In genomic region chr11:71436801-71437200, GRCm38 (mm10) we compare ENCODE assay signal across 12 mouse cellular contexts.
DNase-seq lines count a peak whose midpoint lies in the region; ATAC-seq and TF ChIP-seq lines count a peak whose summit lies in the region.
"Had no signal": no experiment of that assay in that cellular context is flagged by ENCODE, and none has a peak within 500 bp of the region (broad histone marks: within the 10 kb centered on the region; RNA-seq: fewer than 3 reads in every experiment).

No protein-coding gene starts in this region.

- no peak overlapping the region for H3K4me2 ChIP-seq in intestine, embryonic 16.5 days (ENCODE audit: low read depth, low read length)
- H3K4me2 ChIP-seq: liver, embryonic 12.5 days had no signal

- TF ChIP-seq POLR2A in cerebellum, adult 2 months (IDR thresholded peaks at IDR 0.05; ENCODE audit: borderline replicate concordance, insufficient read depth, low read length), result no peak

- no peaks in the 10 kb centered on the region for H3K27me3 ChIP-seq in cerebellum, adult 2 months (ENCODE audit: control insufficient read depth, insufficient read depth, low read length)
- H3K27me3 ChIP-seq in intestine, embryonic 16.5 days (replicated peaks; ENCODE audit: control insufficient read depth, insufficient read depth, low read length), result peaks cover 6% of the 10 kb centered on the region; the same call in 1 of the 2 replicates

- 26% methylated on average over 2 of the region's 2 CpGs for WGBS in cerebellum, adult 2 months
- 55% methylated on average over 2 of the region's 2 CpGs for WGBS in intestine, embryonic 16.5 days

- peaks cover 17% of the 10 kb centered on the region for H3K4me1 ChIP-seq in cerebellum, adult 2 months (ENCODE audit: control insufficient read depth, insufficient read depth, low read length)
- H3K4me1 ChIP-seq in intestine, embryonic 16.5 days (ENCODE audit: control insufficient read depth, insufficient read depth, low read length), result no peaks in the 10 kb centered on the region
- H3K4me1 ChIP-seq: liver, embryonic 12.5 days had no signal

- H3K9me3 ChIP-seq in intestine, embryonic 16.5 days (ENCODE audit: control insufficient read depth, low read length), result no peaks in the 10 kb centered on the region
- H3K9me3 ChIP-seq: liver, embryonic 12.5 days had no signal

- ATAC-seq in cerebellum, adult (ENCODE audit: insufficient number of reproducible peaks, low FRiP score, low TSS enrichment), result no peak
- no peak for ATAC-seq in intestine, embryonic 16.5 days
- ATAC-seq: liver, embryonic 12.5 days had no signal

- no peaks in the 10 kb centered on the region for H3K36me3 ChIP-seq in intestine, embryonic 16.5 days (ENCODE audit: control insufficient read depth, insufficient read depth, low read length)
- H3K36me3 ChIP-seq: liver, embryonic 12.5 days had no signal

- no peak overlapping the region for H3K4me3 ChIP-seq in cerebellum, adult 2 months (replicated peaks; ENCODE audit: insufficient read depth, low read depth, low read length)
- no peak overlapping the region for H3K4me3 ChIP-seq in intestine, embryonic 16.5 days (ENCODE audit: low read length)
- H3K4me3 ChIP-seq: liver, embryonic 12.5 days had no signal

- no peak overlapping the region for H3K9ac ChIP-seq in intestine, embryonic 16.5 days (ENCODE audit: low read depth, low read length)
- H3K9ac ChIP-seq: liver, embryonic 12.5 days had no signal

- peak; percentile 28 to 58 for DNase-seq in cerebellum, adult 2 months
- DNase-seq in Muller cell, postnatal 12 days (ENCODE audit: inconsistent ontology term), result peak; percentile 75
- peak; percentile 72 to 78 for DNase-seq in cerebellum, postnatal 10 days
- DNase-seq in layer of hippocampus, adult 9-11 months, result peak; percentile 88
- no peak for DNase-seq in gastrocnemius, postnatal 25 days
- DNase-seq in spleen, postnatal 10 days (ENCODE audit: low spot score in 2 of 2), result no peak
- DNase-seq: gastrocnemius, postnatal 10 days; heart, postnatal 4 days; kidney, postnatal 14 days had no signal

- peak overlapping the region; percentile 67; the same call in 1 of the 2 replicates for H3K27ac ChIP-seq in cerebellum, adult 2 months (ENCODE audit: insufficient read depth, low read length)
- no peak overlapping the region for H3K27ac ChIP-seq in intestine, embryonic 16.5 days (ENCODE audit: low read length)
- H3K27ac ChIP-seq: liver, embryonic 12.5 days had no signal

- no peak for TF ChIP-seq CTCF in cerebellum, adult 2 months (IDR thresholded peaks at IDR 0.05; ENCODE audit: borderline replicate concordance, insufficient read depth, low read depth, low read length)

Comparison
In these comparisons a context has a peak if more than half of its experiments do, and no peak if none do; other contexts are left out.
1. DNase-seq: peak in cerebellum, adult 2 months (2 of 2), Muller cell, postnatal 12 days (single experiment), cerebellum, postnatal 10 days (2 of 2) and layer of hippocampus, adult 9-11 months (single experiment); none in gastrocnemius, postnatal 25 days (single experiment) and spleen, postnatal 10 days (0 of 2).